Mouse (Mus musculus): ENCODE measurements around the gene Gamt. TPM values are rescaled to one million over a fixed set of nuclear protein-coding genes. Genes with fewer than 3 reads are reported as not detected.

Gamt gene
- 6.0 and 8.6 TPM in 2 replicates for polyA plus RNA-seq (2015; fragmentation: Nextera tagmentation; extraction: Ambion mirVana)

GRCm38 (mm10) chr10:80260642-80261584 lies at the start of gene Gamt, which contains the start of gene Dazap1:
TSS of gene Gamt (minus strand) at chr10:80261012.
TSS of gene Dazap1 (plus strand) at chr10:80261486.

DNA sequence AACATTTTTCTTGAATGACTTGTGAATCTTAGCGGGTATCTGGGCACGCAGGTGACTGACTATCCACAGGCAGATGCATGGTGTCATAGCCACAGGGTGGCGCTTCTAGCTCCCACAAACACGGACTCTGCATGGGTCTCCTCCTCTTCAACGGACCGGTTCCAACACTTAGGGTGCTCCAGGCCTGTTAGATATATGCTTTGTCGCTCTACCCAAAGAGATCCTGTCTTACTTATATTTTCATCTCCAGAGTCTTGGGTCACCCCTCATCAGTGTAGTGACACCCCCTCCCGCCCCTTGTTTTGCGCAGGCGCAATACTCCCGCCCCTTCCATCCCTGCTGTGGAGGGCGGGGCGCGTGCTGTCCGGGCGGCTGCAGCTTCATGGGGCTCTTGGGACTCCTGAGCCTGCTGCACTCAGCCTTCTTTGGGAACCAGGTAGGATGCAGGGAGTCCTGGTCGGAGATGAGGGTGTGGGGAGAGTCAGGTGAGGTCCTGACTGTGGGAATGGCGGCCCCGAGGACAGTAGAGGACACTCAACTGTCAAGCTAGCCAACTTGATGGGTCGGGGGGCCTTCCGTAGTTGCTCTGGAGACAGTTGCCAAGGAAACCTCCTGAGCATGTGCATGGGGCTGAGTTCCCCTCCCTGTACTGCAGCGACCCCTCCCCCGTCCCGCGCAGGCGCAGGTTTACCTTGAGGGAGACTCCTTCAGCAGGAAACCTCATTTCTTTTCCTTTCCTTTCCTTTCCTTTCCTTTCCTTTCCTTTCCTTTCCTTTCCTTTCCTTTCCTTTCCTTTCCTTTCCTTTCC lies 35.0 kb upstream of the Gamt start, which contains the start of gene Apc2:
Apc2 (plus strand) TSS at position 360 of the 808 bp plus-strand sequence.

GRCm38 (mm10) chr10:80292251-80293146 lies 31.7 kb upstream of the Gamt start, which contains the start of gene Rps15:
TSS of gene Rps15 (plus strand) at chr10:80292453.

DNA sequence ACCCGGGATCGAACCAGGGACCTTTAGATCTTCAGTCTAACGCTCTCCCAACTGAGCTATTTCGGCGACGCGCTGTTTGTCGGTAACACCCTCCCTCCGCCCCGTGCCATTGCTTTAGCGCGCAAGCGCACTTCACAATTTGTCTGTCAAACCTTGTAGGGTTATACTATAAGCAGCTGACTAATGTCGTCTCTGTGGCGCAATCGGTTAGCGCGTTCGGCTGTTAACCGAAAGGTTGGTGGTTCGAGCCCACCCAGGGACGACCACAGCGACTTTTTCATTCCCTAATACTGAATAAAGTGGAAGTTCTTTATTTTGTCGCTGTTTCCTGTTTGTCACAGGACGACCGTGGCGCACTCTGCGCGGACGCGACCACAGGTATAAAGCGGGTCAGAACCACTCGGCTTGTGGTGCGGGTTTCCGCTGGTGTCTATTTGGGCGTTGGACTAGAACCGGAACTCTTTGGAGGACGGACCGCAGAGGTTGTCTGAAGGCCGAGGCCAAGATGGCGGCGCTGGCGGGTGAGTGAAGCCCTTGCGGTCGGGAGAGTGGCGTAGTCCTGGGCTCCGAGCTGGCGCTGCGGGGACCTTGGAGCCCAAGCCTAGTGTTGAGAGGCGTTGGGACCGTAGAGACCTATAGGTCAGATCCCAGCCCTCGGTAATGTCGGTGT lies 11.7 kb downstream of the Gamt start, which contains the start of gene Ndufs7:
Ndufs7 (plus strand) TSS at position 151 of the 670 bp plus-strand sequence.

GRCm38 (mm10) chr10:80226416-80227165 lies 34.2 kb downstream of the Gamt start, which contains the start of gene Mum1:
TSS of gene Mum1 (plus strand) at chr10:80226434.

Other genes starting within 250 kb of the Gamt start
- 34.2 and 41.9 TPM in 2 replicates for gene Arhgap45, start 244.4 kb downstream of the Gamt start, polyA plus RNA-seq (2015; fragmentation: Nextera tagmentation; extraction: Ambion mirVana)
- 108 and 111 TPM in 2 replicates for gene Polr2e, start 221.2 kb downstream of the Gamt start, polyA plus RNA-seq (2015; fragmentation: Nextera tagmentation; extraction: Ambion mirVana)
- gene Gpx4, start 213.8 kb downstream of the Gamt start, polyA plus RNA-seq (2015; fragmentation: Nextera tagmentation; extraction: Ambion mirVana), result 650 and 699 TPM in 2 replicates
- 15.9 and 16.2 TPM in 2 replicates for gene Sbno2, start 155.4 kb downstream of the Gamt start, polyA plus RNA-seq (2015; fragmentation: Nextera tagmentation; extraction: Ambion mirVana)
- 27.2 and 28.1 TPM in 2 replicates for gene Stk11, start 145.2 kb downstream of the Gamt start, polyA plus RNA-seq (2015; fragmentation: Nextera tagmentation; extraction: Ambion mirVana)
- 340 and 357 TPM in 2 replicates for gene Atp5d, start 122.4 kb downstream of the Gamt start, polyA plus RNA-seq (2015; fragmentation: Nextera tagmentation; extraction: Ambion mirVana)
- 0.64 and 1.0 TPM in 2 replicates for gene Cbarp, start 120.2 kb downstream of the Gamt start, polyA plus RNA-seq (2015; fragmentation: Nextera tagmentation; extraction: Ambion mirVana)
- 6.4 and 8.1 TPM in 2 replicates for gene Midn, start 112.7 kb downstream of the Gamt start, polyA plus RNA-seq (2015; fragmentation: Nextera tagmentation; extraction: Ambion mirVana)
- gene Cirbp, start 95.0 kb downstream of the Gamt start, polyA plus RNA-seq (2015; fragmentation: Nextera tagmentation; extraction: Ambion mirVana), result 139 and 157 TPM in 2 replicates
- gene 1600002K03Rik, start 88.1 kb downstream of the Gamt start, polyA plus RNA-seq (2015; fragmentation: Nextera tagmentation; extraction: Ambion mirVana), result 11.0 and 12.5 TPM in 2 replicates
- gene Efna2, start 81.5 kb downstream of the Gamt start, polyA plus RNA-seq (2015; fragmentation: Nextera tagmentation; extraction: Ambion mirVana), result 2.0 and 3.0 TPM in 2 replicates
- 34.1 and 39.0 TPM in 2 replicates for gene Mum1, start 34.6 kb downstream of the Gamt start, polyA plus RNA-seq (2015; fragmentation: Nextera tagmentation; extraction: Ambion mirVana)
- 272 and 282 TPM in 2 replicates for gene Ndufs7, start 11.9 kb downstream of the Gamt start, polyA plus RNA-seq (2015; fragmentation: Nextera tagmentation; extraction: Ambion mirVana)
- 45.5 and 45.9 TPM in 2 replicates for gene Dazap1, start 474 bp upstream of the Gamt start, polyA plus RNA-seq (2015; fragmentation: Nextera tagmentation; extraction: Ambion mirVana)
- 877 and 915 TPM in 2 replicates for gene Rps15, start 31.4 kb upstream of the Gamt start, polyA plus RNA-seq (2015; fragmentation: Nextera tagmentation; extraction: Ambion mirVana)
- 0.12 and 0.13 TPM in 2 replicates for gene Apc2, start 35.0 kb upstream of the Gamt start, polyA plus RNA-seq (2015; fragmentation: Nextera tagmentation; extraction: Ambion mirVana)
- 51.7 and 54.7 TPM in 2 replicates for gene 2310011J03Rik, start 59.5 kb upstream of the Gamt start, polyA plus RNA-seq (2015; fragmentation: Nextera tagmentation; extraction: Ambion mirVana)
- gene Pcsk4, start 68.5 kb upstream of the Gamt start, polyA plus RNA-seq (2015; fragmentation: Nextera tagmentation; extraction: Ambion mirVana), result 5.2 and 5.4 TPM in 2 replicates
- gene Reep6, start 68.9 kb upstream of the Gamt start, polyA plus RNA-seq (2015; fragmentation: Nextera tagmentation; extraction: Ambion mirVana), result 5.7 and 6.7 TPM in 2 replicates
- 3.7 and 3.8 TPM in 2 replicates for gene Adamtsl5, start 87.4 kb upstream of the Gamt start, polyA plus RNA-seq (2015; fragmentation: Nextera tagmentation; extraction: Ambion mirVana)
- gene Plk5, start 95.4 kb upstream of the Gamt start, polyA plus RNA-seq (2015; fragmentation: Nextera tagmentation; extraction: Ambion mirVana), result 0.12 TPM in 1 of 2 replicates, not detected in the other
- 2.8 TPM in 2 replicates for gene Mex3d, start 126.6 kb upstream of the Gamt start, polyA plus RNA-seq (2015; fragmentation: Nextera tagmentation; extraction: Ambion mirVana)
- 57.4 and 67.9 TPM in 2 replicates for gene Mbd3, start 138.5 kb upstream of the Gamt start, polyA plus RNA-seq (2015; fragmentation: Nextera tagmentation; extraction: Ambion mirVana)
- 586 and 595 TPM in 2 replicates for gene Uqcr11, start 145.8 kb upstream of the Gamt start, polyA plus RNA-seq (2015; fragmentation: Nextera tagmentation; extraction: Ambion mirVana)
- gene Tcf3, start 172.6 kb upstream of the Gamt start, polyA plus RNA-seq (2015; fragmentation: Nextera tagmentation; extraction: Ambion mirVana), result 82.3 and 82.6 TPM in 2 replicates
- gene Onecut3, start 233.8 kb upstream of the Gamt start, polyA plus RNA-seq (2015; fragmentation: Nextera tagmentation; extraction: Ambion mirVana), result not detected in 2 replicates